Mouse (Mus musculus): ENCODE results near the gene Hdac4. TPM values are rescaled to one million over a fixed set of nuclear protein-coding genes. Genes with fewer than 3 reads are reported as not detected.

The Hdac4 gene
- 21.4 TPM for polyA plus RNA-seq (2017; shearing (Covaris generic))

GRCm38 (mm10) chr1:92195360-92196149, at the start of gene Hdac4:
TSS of gene Hdac4 (minus strand) at chr1:92195699.

Measured in CD4-positive, CD25-positive, alpha-beta regulatory T cell, adult 9 weeks (primary cell).